Mouse (Mus musculus): ENCODE results near the gene Nfam1.

Gene Nfam1

DNA sequence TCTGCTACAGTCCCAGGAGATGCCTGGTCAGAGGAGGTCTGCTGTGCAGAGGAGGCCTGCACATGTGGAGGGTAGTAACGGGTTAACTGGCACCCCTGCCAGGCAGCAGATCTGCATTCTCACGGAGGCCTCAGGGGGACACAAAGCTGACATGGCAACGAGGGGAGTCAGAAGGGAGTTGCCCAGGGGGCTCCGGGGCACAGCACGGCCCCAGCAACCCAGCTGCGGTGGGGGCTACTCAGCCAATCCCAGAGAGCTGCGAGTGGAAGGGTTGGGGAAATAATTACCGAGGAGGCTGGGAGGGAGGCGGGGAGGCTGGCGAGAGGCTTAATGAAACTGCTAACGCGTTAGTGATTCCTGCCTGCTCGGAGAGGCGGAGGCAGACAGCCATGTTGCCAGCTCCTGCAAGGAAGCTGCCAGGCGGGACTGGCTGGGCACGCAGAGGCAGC is 74.8 kb downstream of the Nfam1 start:
- no peak for DNase-seq

GRCm38 (mm10) chr15:82956721-82957120 is 76.4 kb downstream of the Nfam1 start:
- DNase-seq: no peak

GRCm38 (mm10) chr15:82956310-82956709 is 76.8 kb downstream of the Nfam1 start:
- no peak for DNase-seq

DNA sequence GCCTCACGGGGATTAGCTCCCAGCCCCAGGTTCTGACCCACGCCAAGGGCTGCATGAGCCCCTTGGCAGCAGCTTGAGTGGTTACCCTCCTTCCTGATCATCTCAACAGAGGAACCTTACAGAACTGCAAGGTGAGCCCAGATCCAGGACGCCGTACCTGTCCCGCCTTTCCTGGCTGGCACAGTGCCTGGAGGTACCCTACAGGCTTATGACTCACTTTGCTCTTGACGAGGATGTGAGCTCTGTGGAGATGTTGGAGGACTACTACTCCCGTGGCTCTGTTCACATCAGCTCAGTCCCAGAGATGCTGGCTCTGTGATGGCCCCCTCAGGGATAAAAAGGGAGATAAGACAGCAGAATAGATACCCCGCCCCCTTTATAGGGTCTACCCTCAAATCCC is 77.8 kb downstream of the Nfam1 start:
- DNase-seq: peak; percentile 27

DNA sequence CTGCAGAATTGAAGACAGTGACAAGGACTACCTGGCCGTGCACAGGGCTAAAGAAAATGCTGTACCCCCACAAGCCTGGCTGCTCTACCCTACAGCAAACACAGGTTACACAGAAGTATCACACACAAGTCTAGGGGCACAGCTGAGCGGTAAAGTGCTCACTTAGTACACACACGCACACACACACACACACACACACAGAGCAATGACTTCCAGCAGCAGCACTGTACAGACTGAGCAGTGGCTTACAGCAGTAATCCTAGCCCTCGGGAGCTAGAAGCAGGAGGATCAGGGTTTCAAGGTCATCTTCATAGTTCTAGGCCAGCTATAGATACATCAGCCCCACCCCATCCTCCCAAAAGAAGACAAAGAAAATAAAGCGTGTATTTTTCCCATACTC is 79.1 kb downstream of the Nfam1 start:
- no peak for DNase-seq

GRCm38 (mm10) chr15:82953096-82953495 is 80.0 kb downstream of the Nfam1 start:
- DNase-seq: no peak

DNA sequence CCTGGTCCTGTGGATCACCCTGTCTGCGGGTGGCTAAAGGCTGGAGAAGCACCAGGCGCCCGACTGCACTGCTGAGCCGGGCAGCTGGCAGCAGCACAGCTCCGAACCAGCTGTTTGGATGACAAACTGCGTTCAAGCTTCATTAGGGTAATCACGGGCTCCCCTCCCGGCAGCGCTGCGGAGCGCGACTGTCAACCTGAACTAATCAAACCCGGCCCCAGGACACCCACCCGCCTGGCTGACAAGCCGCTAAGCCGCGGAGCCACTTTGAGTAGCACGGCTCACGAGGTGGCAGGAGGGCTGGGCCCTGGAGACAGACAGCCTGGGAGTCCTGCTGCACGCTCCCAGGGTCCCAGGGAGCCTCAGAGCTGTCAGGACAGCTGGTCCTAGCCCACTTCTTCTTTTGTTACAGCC is 80.8 kb downstream of the Nfam1 start:
- DNase-seq: no peak

DNA sequence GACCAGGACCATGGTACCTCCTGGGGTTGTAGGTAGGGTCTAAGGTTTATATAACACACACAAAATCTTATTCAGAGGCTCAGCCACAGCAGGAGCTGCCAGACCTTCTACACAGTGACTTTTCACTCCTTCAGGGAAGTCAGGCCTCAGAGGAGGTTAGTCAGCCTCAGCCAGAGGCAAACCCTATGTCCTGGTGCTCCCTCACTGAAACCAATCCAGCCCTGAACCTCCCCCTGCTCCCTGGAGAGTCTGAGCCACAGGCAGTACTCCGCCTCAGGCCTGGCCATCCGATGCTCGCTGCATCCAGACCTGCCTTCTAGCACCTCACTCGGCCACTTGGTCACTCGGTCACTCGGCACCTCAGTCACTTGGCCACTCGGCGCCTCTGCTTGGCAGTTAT is 82.9 kb downstream of the Nfam1 start:
- DNase-seq: no peak

DNA sequence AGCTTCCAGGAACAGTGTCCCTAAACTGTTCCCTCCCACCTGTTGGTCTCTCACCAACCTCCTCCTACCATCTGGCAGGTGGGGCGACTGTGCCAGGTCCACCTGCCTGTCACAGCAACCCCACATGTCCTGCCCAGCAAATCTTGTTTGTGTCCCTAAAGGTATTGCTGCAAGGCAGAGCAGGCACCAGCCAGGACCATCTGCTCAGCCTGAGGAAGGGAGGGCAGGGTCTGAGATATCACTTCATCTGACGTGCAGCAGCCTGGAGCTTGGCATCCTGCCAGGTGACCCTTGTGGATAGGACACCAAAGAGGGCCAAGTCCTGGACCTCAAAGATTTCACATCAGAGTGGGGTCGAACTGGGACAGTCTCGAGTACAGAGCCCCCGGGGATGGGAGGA is 85.7 kb downstream of the Nfam1 start:
- peak; percentile 53 for DNase-seq

- DNase-seq: no peak
Observed at GRCm38 (mm10) chr15:82944479-82945195, 88.5 kb downstream of the Nfam1 start.
